Mouse (Mus musculus) testis, adult 2 months (tissue): ENCODE measurements around the gene Gabrr2.

Experiments used
- CTCF ChIP-seq: fragments of 200-500 bp; IDR thresholded peaks from 2 replicates; pipeline ENCODE4 v1.5.1; 2012; ENCODE audit warnings: low read depth, mild to moderate bottlenecking, inconsistent platforms, low read length, moderate library complexity; ENCODE audit not compliant: control insufficient read depth, insufficient read depth, insufficient replicate concordance
- POLR2A ChIP-seq: fragments of 200-500 bp; IDR thresholded peaks from 2 replicates; pipeline ENCODE4 v1.6.1; 2012; ENCODE audit warnings: low read depth, mild to moderate bottlenecking, inconsistent platforms, low read length, moderate library complexity; ENCODE audit not compliant: control insufficient read depth

DNA sequence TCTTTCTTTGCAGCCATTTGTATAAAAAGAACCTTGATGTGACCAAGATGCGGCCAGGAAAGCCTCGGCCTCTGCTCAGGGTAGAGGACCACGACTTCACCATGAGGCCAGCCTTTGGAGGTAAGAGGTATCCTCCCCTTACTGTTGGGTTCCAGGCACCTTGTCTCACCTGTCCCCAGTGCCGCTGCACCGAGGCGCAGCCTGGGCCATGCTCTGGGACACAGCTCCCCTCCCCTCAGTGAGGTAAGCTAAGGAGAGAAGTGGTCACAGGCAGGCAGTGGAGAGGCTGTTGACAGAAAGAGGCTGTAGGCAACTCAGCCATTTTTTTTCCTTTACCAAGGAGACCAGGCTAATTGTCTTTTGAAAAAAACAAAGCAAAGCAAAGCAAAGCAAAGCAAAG lies 8.5 kb downstream of the Gabrr2 start:
- no peak for TF ChIP-seq CTCF
- no peak for TF ChIP-seq POLR2A
